Mouse (Mus musculus) midbrain, embryonic 16.5 days (tissue): Measurements from ENCODE around the gene Mxra8. TPM values are rescaled to one million over a fixed set of nuclear protein-coding genes. Genes with fewer than 3 reads are reported as not detected.

Experiments used
- ATAC-seq: fragments of 200-750 bp; cut with Nextera tagmentation; 2 replicates; pipeline ENCODE4 v1.8.0; 2017; ENCODE audit warnings: moderate TSS enrichment
- H3K27ac ChIP-seq: fragments of 300-500 bp; sonication (generic); 2 replicates; pipeline ENCODE4 v1.5.1; 2014; ENCODE audit warnings: mild to moderate bottlenecking, low read length, mixed read lengths
- H3K27me3 ChIP-seq: fragments of 300-500 bp; sonication (generic); 2 replicates; pipeline ENCODE4 v1.6.1; 2014; ENCODE audit warnings: low read depth, low read length, mixed read lengths; ENCODE audit not compliant: control insufficient read depth, insufficient read depth
- H3K36me3 ChIP-seq: fragments of 300-500 bp; sonication (generic); 2 replicates; pipeline ENCODE4 v1.6.1; 2014; ENCODE audit warnings: mild to moderate bottlenecking, low read length, moderate library complexity, mixed read lengths; ENCODE audit not compliant: control insufficient read depth, insufficient read depth
- H3K4me1 ChIP-seq: fragments of 300-500 bp; sonication (generic); 2 replicates; pipeline ENCODE4 v1.6.1; 2014; ENCODE audit warnings: mild to moderate bottlenecking, low read length, mixed read lengths; ENCODE audit not compliant: control insufficient read depth, insufficient read depth
- H3K4me2 ChIP-seq: fragments of 300-500 bp; sonication (generic); 2 replicates; pipeline ENCODE4 v1.6.1; 2014; ENCODE audit warnings: mild to moderate bottlenecking, low read length, mixed read lengths
- H3K4me3 ChIP-seq: fragments of 300-500 bp; sonication (generic); 2 replicates; pipeline ENCODE4 v1.5.1; 2014; ENCODE audit warnings: low read depth, mild to moderate bottlenecking, low read length, moderate library complexity, mixed read lengths
- H3K9ac ChIP-seq: fragments of 300-500 bp; sonication (generic); 2 replicates; pipeline ENCODE4 v1.6.1; 2014; ENCODE audit warnings: low read depth, low read length, mixed read lengths
- H3K9me3 ChIP-seq: fragments of 300-500 bp; sonication (generic); replicated peaks from 2 replicates; pipeline ENCODE4 v1.6.1; 2014; ENCODE audit warnings: mild to moderate bottlenecking, low read length, mixed read lengths; ENCODE audit not compliant: control insufficient read depth, poor library complexity, severe bottlenecking
- WGBS: fragments of 180-500 bp; shearing (Covaris S2); extraction: QIAGEN DNeasy Blood & Tissue Kit; methylation state at CpG from one replicate; pipeline ENCODE4 v1.1.7; 2014; 5-methylcytosine and 5-hydroxymethylcytosine counted together
- polyA plus RNA-seq: library from polyadenylated mRNA; unstranded; fragments of >200 nt; fragmentation: Nextera tagmentation; extraction: Ambion mirVana; gene quantifications from 2 replicates; pipeline ENCODE4 v1.2.1, GENCODE M21; 2015

The Mxra8 gene
- polyA plus RNA-seq, 1 experiment from 2014 or later = 16.9 TPM

GRCm38 (mm10) chr4:155807841-155808240 is 31.6 kb upstream of the Mxra8 start:
- 90% methylated on average over 3 of the region's 3 CpGs for WGBS
- Histone ChIP-seq H3K4me3 (no peak overlapping the region), H3K9ac (no peak overlapping the region), H3K27me3 (no peaks in the 10 kb centered on the region), H3K36me3 (peaks cover 22% of the 10 kb centered on the region), H3K9me3 (no peaks in the 10 kb centered on the region), H3K4me2 (no peak overlapping the region), H3K4me1 (peaks cover 21% of the 10 kb centered on the region), H3K27ac (no peak overlapping the region)
- ATAC-seq = no peak

GRCm38 (mm10) chr4:155811929-155812664 is 27.4 kb upstream of the Mxra8 start, which contains the start of gene Ccnl2:
TSS of gene Ccnl2 (plus strand) at chr4:155812489.
- WGBS = under 1% methylated on average over 51 of the region's 60 CpGs
- peak; percentile 99 for ATAC-seq
- H3K36me3 ChIP-seq = peaks cover 46% of the 10 kb centered on the region

GRCm38 (mm10) chr4:155812665-155813181 is 26.8 kb upstream of the Mxra8 start:
- no peaks in the 10 kb centered on the region for H3K9me3 ChIP-seq
- peak overlapping the region; percentile 98 for H3K9ac ChIP-seq
- H3K27ac ChIP-seq = peak overlapping the region; percentile 90
- no peaks in the 10 kb centered on the region for H3K27me3 ChIP-seq
- H3K4me2 ChIP-seq = peak overlapping the region; percentile 95
- H3K4me3 ChIP-seq = peak overlapping the region; percentile 83
- H3K36me3 ChIP-seq = peaks cover 46% of the 10 kb centered on the region
- peak; percentile 63 for ATAC-seq
- peaks cover 21% of the 10 kb centered on the region for H3K4me1 ChIP-seq
- under 1% methylated on average over 49 of the region's 49 CpGs for WGBS

More at GRCm38 (mm10) chr4:155811929-155812664, 27.4 kb upstream of the Mxra8 start, which contains the start of gene Ccnl2:
- Histone ChIP-seq H3K27me3 (no peaks in the 10 kb centered on the region), H3K4me1 (peaks cover 21% of the 10 kb centered on the region), H3K4me2 (peak within 1 kb of the TSS; percentile 95), H3K9ac (peak within 1 kb of the TSS; percentile 98), H3K27ac (peak within 1 kb of the TSS; percentile 90), H3K4me3 (peak within 1 kb of the TSS; percentile 83), H3K9me3 (no peaks in the 10 kb centered on the region)

GRCm38 (mm10) chr4:155817533-155817932 is 21.9 kb upstream of the Mxra8 start:
- no peaks in the 10 kb centered on the region for H3K9me3 ChIP-seq
- no peak overlapping the region for H3K4me3 ChIP-seq
- H3K9ac ChIP-seq = no peak overlapping the region

GRCm38 (mm10) chr4:155821025-155821424 is 18.5 kb upstream of the Mxra8 start:
- WGBS = 77% methylated on average over 7 of the region's 7 CpGs
- no peaks in the 10 kb centered on the region for H3K4me1 ChIP-seq
- H3K27ac ChIP-seq = no peak overlapping the region
- H3K27me3 ChIP-seq = no peaks in the 10 kb centered on the region
- no peak overlapping the region for H3K9ac ChIP-seq
- no peak overlapping the region for H3K4me2 ChIP-seq
- ATAC-seq = no peak
- peaks cover 67% of the 10 kb centered on the region for H3K36me3 ChIP-seq
- no peak overlapping the region for H3K4me3 ChIP-seq
- no peaks in the 10 kb centered on the region for H3K9me3 ChIP-seq

More at GRCm38 (mm10) chr4:155817533-155817932, 21.9 kb upstream of the Mxra8 start:
- ATAC-seq = no peak
- Histone ChIP-seq H3K4me1 (peaks cover 16% of the 10 kb centered on the region), H3K27me3 (no peaks in the 10 kb centered on the region), H3K27ac (no peak overlapping the region), H3K36me3 (peaks cover 62% of the 10 kb centered on the region), H3K4me2 (no peak overlapping the region)
- 77% methylated on average over 4 of the region's 4 CpGs for WGBS

GRCm38 (mm10) chr4:155823443-155823842 is 16.0 kb upstream of the Mxra8 start:
- Histone ChIP-seq H3K9me3 (no peaks in the 10 kb centered on the region), H3K9ac (no peak overlapping the region), H3K4me1 (no peaks in the 10 kb centered on the region), H3K4me2 (no peak overlapping the region), H3K27me3 (no peaks in the 10 kb centered on the region), H3K36me3 (peaks cover 47% of the 10 kb centered on the region), H3K4me3 (no peak overlapping the region), H3K27ac (no peak overlapping the region)
- no peak for ATAC-seq
- WGBS = 97% methylated on average over 16 of the region's 16 CpGs

- no peaks in the 10 kb centered on the region for H3K9me3 ChIP-seq
- no peak overlapping the region for H3K27ac ChIP-seq
- 95% methylated on average over 4 of the region's 4 CpGs for WGBS
- no peak overlapping the region for H3K4me3 ChIP-seq
- H3K36me3 ChIP-seq = peaks cover 4% of the 10 kb centered on the region
- no peaks in the 10 kb centered on the region for H3K27me3 ChIP-seq
- peaks cover 17% of the 10 kb centered on the region for H3K4me1 ChIP-seq
- H3K9ac ChIP-seq = no peak overlapping the region
- no peak for ATAC-seq
- H3K4me2 ChIP-seq = no peak overlapping the region
Measured at GRCm38 (mm10) chr4:155829866-155830265, 9.6 kb upstream of the Mxra8 start.

- peaks cover 17% of the 10 kb centered on the region for H3K4me1 ChIP-seq
- H3K27ac ChIP-seq = peak overlapping the region; percentile 84
- no peak for ATAC-seq
- peak overlapping the region; percentile 77; the same call in 1 of the 2 replicates for H3K4me3 ChIP-seq
- no peaks in the 10 kb centered on the region for H3K9me3 ChIP-seq
- no peak overlapping the region for H3K9ac ChIP-seq
- 0 out of 2 replicates have a peak, but pooled peaks cover under 1% of the 10 kb centered on the region for H3K36me3 ChIP-seq
- peak overlapping the region; percentile 96 for H3K4me2 ChIP-seq
- WGBS = 55% methylated on average over 8 of the region's 8 CpGs
- H3K27me3 ChIP-seq = no peaks in the 10 kb centered on the region
Measured at GRCm38 (mm10) chr4:155830596-155830995, 8.9 kb upstream of the Mxra8 start.

- peak; percentile 95 for ATAC-seq
- Histone ChIP-seq H3K9me3 (no peaks in the 10 kb centered on the region), H3K27me3 (no peaks in the 10 kb centered on the region), H3K4me1 (peaks cover 17% of the 10 kb centered on the region), H3K4me2 (peak within 1 kb of the TSS; percentile 96), H3K4me3 (peak within 1 kb of the TSS; percentile 77), H3K27ac (peak within 1 kb of the TSS; percentile 84), H3K9ac (peak within 1 kb of the TSS; percentile 86), H3K36me3 (no peaks in the 10 kb centered on the region)
- WGBS = under 1% methylated on average over 49 of the region's 49 CpGs
Measured at GRCm38 (mm10) chr4:155831205-155831766, 8.2 kb upstream of the Mxra8 start, which contains the start of gene Aurkaip1. TSS of gene Aurkaip1 (plus strand) at chr4:155831272.
